Mouse (Mus musculus) heart, adult 2 months (tissue): ENCODE measurements around the gene Gm37240. TPM values are rescaled to one million over a fixed set of nuclear protein-coding genes. Genes with fewer than 3 reads are reported as not detected.

Source experiments
- DNase-seq, 2 experiments: peaks; one replicate each; pipeline ENCODE4 v3.0.0; 2021
- H3K27ac ChIP-seq: fragments of 200-600 bp; 2 replicates; pipeline ENCODE4 v1.8.1; 2022
- H3K27me3 ChIP-seq: fragments of 200-500 bp; 2 replicates; pipeline ENCODE4 v1.6.1; 2012; ENCODE audit warnings: mild to moderate bottlenecking, low read length, inconsistent platforms, mixed read lengths; ENCODE audit not compliant: control insufficient read depth, insufficient read depth
- H3K36me3 ChIP-seq: fragments of 200-500 bp; 2 replicates; pipeline ENCODE4 v1.6.1; 2012; ENCODE audit warnings: low read length, inconsistent platforms; ENCODE audit not compliant: control insufficient read depth, insufficient read depth
- H3K4me1 ChIP-seq: fragments of 200-500 bp; 2 replicates; pipeline ENCODE4 v1.6.1; 2011; ENCODE audit warnings: low read length; ENCODE audit not compliant: control insufficient read depth, insufficient read depth
- H3K4me3 ChIP-seq: fragments of 200-600 bp; 2 replicates; pipeline ENCODE4 v1.8.1; 2022
- H3K79me2 ChIP-seq: fragments of 200-500 bp; replicated peaks from 2 replicates; pipeline ENCODE4 v1.6.1; 2012; ENCODE audit warnings: mild to moderate bottlenecking, inconsistent platforms, low read length, moderate library complexity, mixed read lengths; ENCODE audit not compliant: control insufficient read depth, insufficient read depth
- H3K9ac ChIP-seq: fragments of 200-500 bp; 2 replicates; pipeline ENCODE4 v1.6.1; 2012; ENCODE audit warnings: low read depth, mild to moderate bottlenecking, control low read depth, inconsistent platforms, low read length, mixed read lengths
- CTCF ChIP-seq: fragments of 200-600 bp; IDR thresholded peaks from 2 replicates; pipeline ENCODE4 v1.8.1; 2022; ENCODE audit warnings: antibody characterized with exemption, mild to moderate bottlenecking, moderate library complexity
- EP300 ChIP-seq: fragments of 200-500 bp; IDR thresholded peaks from 2 replicates; pipeline ENCODE4 v1.6.1; 2011; ENCODE audit warnings: low read depth, low read length, control low read depth; ENCODE audit not compliant: insufficient read depth
- POLR2A ChIP-seq: fragments of 200-500 bp; IDR thresholded peaks from 2 replicates; pipeline ENCODE4 v1.6.1; 2011; ENCODE audit warnings: mild to moderate bottlenecking, low read depth, low read length, control low read depth; ENCODE audit not compliant: insufficient read depth
- WGBS: fragments of 180-500 bp; shearing (Covaris S2); methylation state at CpG from one replicate; pipeline ENCODE4 v1.1.7; 2018; 5-methylcytosine and 5-hydroxymethylcytosine counted together
- intact Hi-C: fragments of 180-260 bp; cut with DNase I; formaldehyde crosslinking; loops from one replicate; pipeline ENCODE4 v1.15.1; 2025
- polyA plus RNA-seq: library from polyadenylated mRNA; depleted of rRNA; stranded (reverse); fragments of >200 nt; gene quantifications from 2 replicates; pipeline ENCODE4 v1.2.3, GENCODE M21; 2012
- total RNA-seq, 2 experiments: library from RNA; stranded (reverse); gene quantifications; 2 replicates each; pipeline ENCODE4 v1.2.3; 2021

Gm37240 gene
- total and polyA plus RNA-seq, 3 experiments: 25.0 to 45.3 (median 36.6) TPM

DNA sequence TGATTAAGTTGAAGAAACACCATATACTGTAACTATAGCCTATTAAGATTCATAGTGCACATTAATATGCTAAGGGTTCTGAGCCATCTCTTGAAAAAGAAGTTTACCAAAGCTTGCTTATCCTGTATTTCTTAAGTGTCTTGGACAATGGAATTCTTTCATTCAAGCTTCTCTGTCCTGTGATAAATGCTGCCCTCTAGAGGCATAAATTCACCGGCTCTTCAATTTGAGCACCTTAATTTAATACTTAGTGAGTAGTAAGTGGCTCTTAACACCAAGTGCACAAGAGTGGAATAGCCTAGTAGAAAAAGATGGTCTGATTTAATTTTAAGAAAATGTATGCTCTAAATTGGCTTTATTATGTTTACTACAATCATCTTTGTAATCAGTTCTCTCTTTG is 1043.7 kb downstream of the Gm37240 start:
- Histone ChIP-seq H3K9ac (no peak overlapping the region), H3K4me1 (peaks cover 11% of the 10 kb centered on the region), H3K27me3 (no peaks in the 10 kb centered on the region), H3K4me3 (no peak overlapping the region), H3K27ac (no peak overlapping the region), H3K36me3 (peaks cover 9% of the 10 kb centered on the region), H3K79me2 (0 out of 2 replicates have a peak, but pooled peaks cover 2% of the 10 kb centered on the region)
- intact Hi-C loops: loop anchor here (1.0 kb wide), 2 partner anchors 150 to 228 kb away; no protein-coding TSS in a partner anchor
- peak; percentile 94 for TF ChIP-seq CTCF
- no peak for TF ChIP-seq POLR2A
- WGBS: 15% methylated on average over 1 of the region's 1 CpGs
- no peak for DNase-seq

GRCm38 (mm10) chr3:84842793-84843192 is 1044.5 kb downstream of the Gm37240 start:
- DNase-seq: no peak
- Histone ChIP-seq H3K27me3 (no peaks in the 10 kb centered on the region), H3K79me2 (no peaks in the 10 kb centered on the region), H3K27ac (no peak overlapping the region), H3K4me1 (peaks cover 7% of the 10 kb centered on the region), H3K36me3 (peaks cover 7% of the 10 kb centered on the region), H3K4me3 (no peak overlapping the region), H3K9ac (no peak overlapping the region)
- TF ChIP-seq CTCF: no peak
- no peak for TF ChIP-seq POLR2A
- TF ChIP-seq EP300: no peak
- intact Hi-C loops: loop anchor here (1.0 kb wide), 2 partner anchors 149 to 227 kb away; no protein-coding TSS in a partner anchor
- WGBS: 82% methylated on average over 2 of the region's 2 CpGs

GRCm38 (mm10) chr3:84841271-84841670 is 1046.0 kb downstream of the Gm37240 start:
- 94% methylated on average over 4 of the region's 4 CpGs for WGBS
- no peaks in the 10 kb centered on the region; the same call in 1 of the 2 replicates for H3K36me3 ChIP-seq
- no peak overlapping the region for H3K27ac ChIP-seq
- DNase-seq: no peak
- intact Hi-C loops: no loop called here
- TF ChIP-seq CTCF: no peak
- TF ChIP-seq POLR2A: no peak
- no peaks in the 10 kb centered on the region for H3K79me2 ChIP-seq
- H3K4me3 ChIP-seq: no peak overlapping the region
- peaks cover 3% of the 10 kb centered on the region; the same call in 1 of the 2 replicates for H3K4me1 ChIP-seq
- H3K27me3 ChIP-seq: no peaks in the 10 kb centered on the region
- H3K9ac ChIP-seq: no peak overlapping the region

DNA sequence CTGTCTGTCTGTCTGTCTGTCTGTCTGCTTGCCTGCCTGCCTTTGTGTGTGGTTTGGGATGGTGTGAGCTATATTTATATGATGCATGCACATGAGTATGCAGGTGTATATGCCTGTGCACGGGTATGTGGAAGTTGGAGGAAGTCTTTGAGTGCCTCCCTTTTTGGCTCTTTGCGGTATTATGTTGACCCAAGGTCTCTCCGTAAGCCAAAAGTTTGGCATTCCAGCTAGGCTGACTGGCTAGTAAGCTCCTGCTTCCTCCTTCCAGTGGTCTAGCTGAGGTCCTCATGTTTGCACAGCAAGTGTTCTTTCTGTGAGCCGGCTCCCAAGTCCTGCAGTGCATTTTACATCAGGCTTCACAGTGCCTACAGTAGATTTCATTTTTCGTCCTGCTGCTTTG is 1047.8 kb downstream of the Gm37240 start:
- Histone ChIP-seq H3K36me3 (no peaks in the 10 kb centered on the region; the same call in 1 of the 2 replicates), H3K27ac (no peak overlapping the region), H3K79me2 (no peaks in the 10 kb centered on the region), H3K4me1 (peaks cover 3% of the 10 kb centered on the region; the same call in 1 of the 2 replicates), H3K4me3 (no peak overlapping the region), H3K9ac (no peak overlapping the region), H3K27me3 (no peaks in the 10 kb centered on the region)
- WGBS: 60% methylated on average over 5 of the region's 5 CpGs
- DNase-seq: no peak
- intact Hi-C loops: no loop called here
- TF ChIP-seq EP300 (no peak), CTCF (no peak)

DNA sequence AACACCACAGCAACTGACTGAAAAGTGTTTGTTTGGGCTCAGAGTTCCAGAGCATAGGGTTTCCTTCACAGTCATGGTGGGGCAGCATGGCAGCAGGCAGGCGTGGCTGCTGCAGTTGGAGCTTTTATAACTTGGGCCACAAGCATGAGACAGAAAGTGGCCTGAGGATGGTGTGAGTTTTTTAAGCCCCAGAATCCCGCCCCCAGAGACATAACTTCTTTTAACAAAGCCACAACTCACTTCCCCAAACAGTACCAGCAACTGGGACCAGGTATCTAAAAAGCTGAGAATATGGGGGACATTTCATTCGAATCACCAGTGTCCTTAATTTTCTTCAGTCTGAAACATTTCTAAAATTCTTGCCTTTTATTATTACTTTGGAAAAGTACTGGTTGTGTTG is 1049.3 kb downstream of the Gm37240 start:
- Histone ChIP-seq H3K36me3 (no peaks in the 10 kb centered on the region), H3K27ac (no peak overlapping the region), H3K4me3 (no peak overlapping the region), H3K27me3 (no peaks in the 10 kb centered on the region), H3K4me1 (peaks cover 3% of the 10 kb centered on the region; the same call in 1 of the 2 replicates), H3K9ac (no peak overlapping the region), H3K79me2 (peaks cover 2% of the 10 kb centered on the region; the same call in 1 of the 2 replicates)
- TF ChIP-seq CTCF (no peak), POLR2A (no peak), EP300 (no peak)
- no peak for DNase-seq
- intact Hi-C loops: no loop called here
- 91% methylated on average over 3 of the region's 3 CpGs for WGBS

DNA sequence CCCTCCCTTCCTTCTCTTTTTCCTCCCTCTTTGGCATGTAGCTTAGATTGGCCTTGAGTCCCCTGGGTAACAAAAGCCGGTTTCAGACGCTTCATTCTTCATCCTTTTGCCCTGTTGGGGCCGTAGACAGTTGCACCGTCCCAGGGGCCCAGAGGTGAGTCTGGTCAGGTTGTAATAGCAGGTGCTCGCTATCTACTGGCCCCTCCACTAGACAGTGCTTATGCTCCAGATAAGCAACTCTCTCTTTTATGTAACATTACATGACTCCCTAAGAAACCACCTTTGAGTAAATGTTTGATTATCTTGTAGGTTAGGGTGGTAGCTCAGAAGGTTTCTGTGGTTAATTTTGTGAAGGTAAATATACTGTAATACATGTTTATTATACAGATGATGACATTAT is 1051.3 kb downstream of the Gm37240 start:
- H3K79me2 ChIP-seq: peaks cover 3% of the 10 kb centered on the region; the same call in 1 of the 2 replicates
- H3K36me3 ChIP-seq: no peaks in the 10 kb centered on the region
- no peaks in the 10 kb centered on the region for H3K27me3 ChIP-seq
- WGBS: 54% methylated on average over 5 of the region's 5 CpGs
- intact Hi-C loops: no loop called here
- H3K27ac ChIP-seq: no peak overlapping the region
- TF ChIP-seq EP300 (no peak), POLR2A (no peak), CTCF (no peak)
- DNase-seq: no peak
- H3K4me1 ChIP-seq: peaks cover 3% of the 10 kb centered on the region; the same call in 1 of the 2 replicates
- H3K9ac ChIP-seq: no peak overlapping the region
- H3K4me3 ChIP-seq: no peak overlapping the region
